ENCODE assay signal across 36 mouse cellular contexts in genomic region chr8:83990170-83990569, GRCm38 (mm10). TPM values are rescaled to one million over a fixed set of nuclear protein-coding genes. Genes with fewer than 3 reads are reported as not detected.
"Had no signal": no experiment of that assay in that cellular context is flagged by ENCODE, and none has a peak within 500 bp of the region (broad histone marks: within the 10 kb centered on the region; RNA-seq: fewer than 3 reads in every experiment).

No protein-coding gene starts in this region.

- ATAC-seq: hindbrain, postnatal 0 days; inflammation-experienced regulatory T-cells, adult 6 months; intestine, embryonic 15.5 days; intestine, embryonic 16.5 days had no signal

- H3K4me1 ChIP-seq: heart, embryonic 12.5 days; heart, embryonic 13.5 days; heart, embryonic 15.5 days; hindbrain, embryonic 10.5 days; hindbrain, embryonic 12.5 days; hindbrain, embryonic 15.5 days; intestine, embryonic 15.5 days; kidney, embryonic 15.5 days had no signal

- DNase-seq: heart, adult 2 months; heart, postnatal 10 days; heart, postnatal 14 days; heart, postnatal 36 days; heart, postnatal 4 days; kidney, adult 11 months; kidney, adult 18-20 months; kidney, adult 2 months; kidney, adult 8-10 months; kidney, adult 9 months; kidney, postnatal 10 days; kidney, postnatal 14 days; kidney, postnatal 36 days; kidney, postnatal 4 days; layer of hippocampus, adult 9-11 months; layer of hippocampus, postnatal 36 days had no signal

- H3K27ac ChIP-seq: heart, adult 2 months; heart, embryonic 13.5 days; heart, embryonic 15.5 days; hindbrain, embryonic 10.5 days; hindbrain, embryonic 12.5 days; hindbrain, embryonic 14.5 days; hindbrain, embryonic 15.5 days; hindbrain, postnatal 0 days; intestine, embryonic 15.5 days; kidney, embryonic 15.5 days; kidney, postnatal 0 days; layer of hippocampus, adult 2 months; left cerebral cortex, adult 2 months had no signal

- H3K27me3 ChIP-seq: heart, embryonic 12.5 days; heart, embryonic 13.5 days; heart, embryonic 15.5 days; hindbrain, embryonic 12.5 days; hindbrain, embryonic 15.5 days; intestine, embryonic 15.5 days; kidney, embryonic 15.5 days had no signal

- H3K4me2 ChIP-seq: heart, embryonic 11.5 days; heart, embryonic 12.5 days; heart, embryonic 13.5 days; heart, embryonic 15.5 days; hindbrain, embryonic 12.5 days; hindbrain, embryonic 14.5 days; hindbrain, embryonic 15.5 days; intestine, embryonic 15.5 days; kidney, embryonic 15.5 days had no signal

- H3K9ac ChIP-seq: heart, embryonic 12.5 days; heart, embryonic 13.5 days; heart, embryonic 15.5 days; hindbrain, embryonic 12.5 days; hindbrain, embryonic 14.5 days; hindbrain, embryonic 15.5 days; intestine, embryonic 15.5 days; kidney, embryonic 15.5 days had no signal

- H3K4me3 ChIP-seq: heart, adult 2 months; heart, embryonic 12.5 days; heart, embryonic 13.5 days; heart, embryonic 15.5 days; hindbrain, embryonic 10.5 days; hindbrain, embryonic 12.5 days; hindbrain, embryonic 15.5 days; intestine, embryonic 15.5 days; kidney, embryonic 15.5 days; layer of hippocampus, adult 2 months; left cerebral cortex, adult 2 months had no signal

- H3K9me3 ChIP-seq: heart, embryonic 12.5 days; heart, embryonic 13.5 days; heart, embryonic 15.5 days; hindbrain, embryonic 10.5 days; hindbrain, embryonic 12.5 days; hindbrain, embryonic 15.5 days; intestine, embryonic 15.5 days; kidney, embryonic 15.5 days had no signal

RNA-seq across cellular contexts. Expression of gene 1700067K01Rik, which starts 11.1 kb away (rescaled TPM):
- total RNA-seq: heart, postnatal 10 days; heart, postnatal 36 days; hindbrain, postnatal 0 days had no signal

RNA-seq across cellular contexts. Expression of gene 2210011C24Rik, which starts 21.8 kb away (rescaled TPM):
- total RNA-seq: hematopoietic stem cell, adult 5-6 weeks; layer of hippocampus, postnatal 10 days had no signal
- polyA plus RNA-seq: heart, embryonic 12.5 days; heart, embryonic 13.5 days; hindbrain, embryonic 10.5 days; hindbrain, embryonic 11.5 days; hindbrain, embryonic 12.5 days had no signal

RNA-seq across cellular contexts. Expression of gene Palm3, which starts 31.1 kb away (rescaled TPM):
- total RNA-seq: hematopoietic stem cell, adult 5-6 weeks had no signal
- polyA plus RNA-seq: large intestine, adult 2 months had no signal
